Mouse (Mus musculus) limb, embryonic 11.5 days (tissue): ENCODE measurements around the gene Mrpl54. TPM values are rescaled to one million over a fixed set of nuclear protein-coding genes. Genes with fewer than 3 reads are reported as not detected.

Experiments used
- ATAC-seq: fragments of 200-750 bp; cut with Nextera tagmentation; 2 replicates; pipeline ENCODE4 v1.8.0; 2017; ENCODE audit warnings: low read depth; ENCODE audit not compliant: insufficient number of reproducible peaks, low FRiP score, low TSS enrichment
- DNase-seq: peaks from one replicate; pipeline ENCODE4 v3.0.0-alpha.2; 2015; ENCODE audit warnings: low spot score
- H3K27ac ChIP-seq: fragments of 300-500 bp; sonication (generic); replicated peaks from 2 replicates; pipeline ENCODE4 v1.5.1; 2014; ENCODE audit warnings: low read depth, mild to moderate bottlenecking, low read length
- H3K27me3 ChIP-seq: fragments of 300-500 bp; sonication (generic); 2 replicates; pipeline ENCODE4 v1.6.1; 2014; ENCODE audit warnings: mild to moderate bottlenecking, low read length, mixed read lengths; ENCODE audit not compliant: control insufficient read depth, insufficient read depth
- H3K36me3 ChIP-seq: fragments of 300-500 bp; sonication (generic); 2 replicates; pipeline ENCODE4 v1.6.1; 2014; ENCODE audit warnings: mild to moderate bottlenecking, low read length, moderate library complexity, mixed read lengths; ENCODE audit not compliant: control insufficient read depth, insufficient read depth
- H3K4me1 ChIP-seq: fragments of 300-500 bp; sonication (generic); 2 replicates; pipeline ENCODE4 v1.6.1; 2014; ENCODE audit warnings: low read length, mixed read lengths; ENCODE audit not compliant: control insufficient read depth, insufficient read depth
- H3K4me2 ChIP-seq: fragments of 300-500 bp; sonication (generic); 2 replicates; pipeline ENCODE4 v1.6.1; 2014; ENCODE audit warnings: low read depth, mild to moderate bottlenecking, moderate library complexity; ENCODE audit not compliant: severe bottlenecking
- H3K4me3 ChIP-seq: fragments of 300-500 bp; sonication (generic); 2 replicates; pipeline ENCODE4 v1.5.1; 2014; ENCODE audit warnings: low read depth, low read length
- H3K9ac ChIP-seq: fragments of 300-500 bp; sonication (generic); 2 replicates; pipeline ENCODE4 v1.6.1; 2014; ENCODE audit warnings: mild to moderate bottlenecking, low read length
- H3K9me3 ChIP-seq: fragments of 300-500 bp; sonication (generic); 2 replicates; pipeline ENCODE4 v1.6.1; 2016; ENCODE audit warnings: low read length; ENCODE audit not compliant: control insufficient read depth
- WGBS: fragments of 180-500 bp; shearing (Covaris S2); extraction: QIAGEN DNeasy Blood & Tissue Kit; methylation state at CpG from one replicate; pipeline ENCODE4 v1.1.7; 2014; 5-methylcytosine and 5-hydroxymethylcytosine counted together
- polyA plus RNA-seq: library from polyadenylated mRNA; unstranded; fragments of >200 nt; fragmentation: Nextera tagmentation; extraction: Ambion mirVana; gene quantifications from 2 replicates; pipeline ENCODE4 v1.2.1, GENCODE M21; 2014

Mrpl54 gene
- polyA plus RNA-seq, 1 experiment from 2014 or later = 217 TPM

DNA sequence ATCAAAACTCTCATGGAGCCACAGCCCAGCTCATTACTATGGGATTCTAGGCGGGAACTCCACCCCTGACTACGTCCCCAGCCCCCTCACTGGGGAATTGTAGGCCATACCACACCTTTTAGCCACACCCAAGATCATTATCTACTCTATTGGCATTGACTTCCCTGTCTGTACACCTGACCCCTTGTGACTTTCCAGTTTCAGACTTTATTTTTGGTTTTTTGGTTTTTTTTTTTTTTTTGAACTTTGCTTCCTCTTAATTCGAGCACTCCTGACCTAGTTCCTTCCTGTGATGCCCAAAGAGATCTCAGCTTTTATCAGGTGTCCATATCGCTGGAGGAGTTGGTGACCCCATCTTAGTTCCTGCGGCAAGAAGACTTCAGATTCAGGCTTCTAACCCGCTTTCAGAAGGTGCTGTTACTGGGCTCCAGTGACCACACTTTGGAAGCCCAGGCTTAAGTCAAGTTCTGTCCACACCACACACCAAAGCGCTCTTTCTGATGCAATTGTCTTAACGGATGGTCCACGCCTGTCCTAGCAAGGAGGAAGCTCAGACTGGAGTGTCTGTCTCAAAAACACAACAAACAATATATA, 24.9 kb upstream of the Mrpl54 start, which contains the start of gene Tjp3:
Gene Tjp3, minus strand, starts transcription at position 71 of the 594 bp plus-strand sequence.
- ATAC-seq = no peak
- no peaks in the 10 kb centered on the region for H3K9me3 ChIP-seq
- no peak within 1 kb of the TSS for H3K9ac ChIP-seq
- H3K4me1 ChIP-seq = peaks cover 20% of the 10 kb centered on the region
- no peak within 1 kb of the TSS for H3K27ac ChIP-seq
- H3K4me2 ChIP-seq = peak within 1 kb of the TSS; percentile 94; the same call in 1 of the 2 replicates
- peaks cover 19% of the 10 kb centered on the region for H3K27me3 ChIP-seq
- peaks cover 4% of the 10 kb centered on the region; the same call in 1 of the 2 replicates for H3K36me3 ChIP-seq
- H3K4me3 ChIP-seq = no peak within 1 kb of the TSS; the same call in 1 of the 2 replicates
- WGBS = 73% methylated on average over 9 of the region's 9 CpGs
- DNase-seq = no peak

DNA sequence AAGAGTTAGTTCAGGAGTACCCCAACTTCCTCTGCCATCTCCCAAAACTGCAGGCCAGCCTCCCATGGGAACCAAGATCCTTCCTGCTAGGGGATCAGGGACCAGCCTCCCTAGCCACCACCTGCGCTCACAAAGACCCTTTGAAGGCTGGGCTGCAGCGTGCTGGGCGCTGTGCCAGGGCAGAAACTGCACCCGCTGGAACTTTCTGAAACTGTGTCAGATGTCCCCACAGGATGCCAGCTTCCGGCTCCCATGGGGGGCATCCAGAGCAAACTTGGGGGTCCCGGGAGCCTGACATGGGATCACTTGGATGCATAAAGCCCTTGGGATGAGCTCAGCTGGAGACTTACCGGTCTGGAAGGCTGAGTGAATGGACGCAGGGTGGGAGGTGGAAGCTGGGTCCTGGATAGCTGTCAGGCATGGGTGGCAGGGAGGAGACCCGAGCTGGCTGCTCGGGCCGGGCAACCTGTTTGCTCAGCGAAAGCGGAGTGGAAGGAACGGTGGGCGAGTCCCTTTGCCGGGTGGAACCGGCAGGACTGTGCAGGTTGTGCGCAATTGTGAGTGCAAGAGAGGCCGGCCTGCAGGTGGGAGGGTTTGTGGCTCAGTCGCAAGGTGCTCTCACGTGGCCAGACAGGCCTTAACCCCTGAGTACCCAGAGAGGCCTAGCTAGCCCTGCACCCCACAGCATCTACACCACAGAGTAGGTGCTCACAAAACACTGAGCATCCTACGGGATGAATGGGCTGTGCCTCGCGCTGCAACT, 24.1 kb upstream of the Mrpl54 start:
- DNase-seq = no peak
- Histone ChIP-seq H3K4me3 (no peak overlapping the region), H3K36me3 (peaks cover 2% of the 10 kb centered on the region; the same call in 1 of the 2 replicates), H3K4me2 (no peak overlapping the region), H3K9ac (no peak overlapping the region), H3K4me1 (peaks cover 20% of the 10 kb centered on the region), H3K27me3 (peaks cover 19% of the 10 kb centered on the region), H3K27ac (no peak overlapping the region), H3K9me3 (no peaks in the 10 kb centered on the region)
- no peak for ATAC-seq
- WGBS = 17% methylated on average over 24 of the region's 24 CpGs

DNA sequence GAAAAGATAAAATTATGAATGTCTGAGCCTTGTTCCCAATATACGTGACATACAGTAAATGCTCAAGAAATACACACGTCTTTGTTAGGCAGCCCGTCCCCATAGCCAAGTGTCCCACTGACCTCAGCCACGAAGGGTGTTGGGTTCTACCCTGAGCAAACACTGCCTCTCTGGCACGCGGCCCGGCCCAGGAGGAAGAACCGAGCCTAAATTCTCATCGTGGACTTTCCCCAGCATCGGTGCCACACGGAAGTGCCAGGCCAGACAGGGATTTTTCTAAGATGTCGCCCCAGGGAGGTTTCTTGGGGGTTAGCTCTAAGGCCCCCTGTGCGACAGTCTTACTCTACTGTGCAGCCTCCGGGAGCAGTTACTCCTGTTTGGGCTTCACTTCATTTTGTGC, 23.1 kb upstream of the Mrpl54 start:
- H3K27me3 ChIP-seq = peaks cover 28% of the 10 kb centered on the region
- 61% methylated on average over 14 of the region's 14 CpGs for WGBS
- DNase-seq = no peak
- no peak overlapping the region for H3K4me2 ChIP-seq
- peaks cover 25% of the 10 kb centered on the region for H3K4me1 ChIP-seq
- no peaks in the 10 kb centered on the region for H3K9me3 ChIP-seq
- H3K27ac ChIP-seq = no peak overlapping the region
- no peak overlapping the region for H3K4me3 ChIP-seq
- no peak for ATAC-seq
- no peaks in the 10 kb centered on the region for H3K36me3 ChIP-seq
- H3K9ac ChIP-seq = no peak overlapping the region

DNA sequence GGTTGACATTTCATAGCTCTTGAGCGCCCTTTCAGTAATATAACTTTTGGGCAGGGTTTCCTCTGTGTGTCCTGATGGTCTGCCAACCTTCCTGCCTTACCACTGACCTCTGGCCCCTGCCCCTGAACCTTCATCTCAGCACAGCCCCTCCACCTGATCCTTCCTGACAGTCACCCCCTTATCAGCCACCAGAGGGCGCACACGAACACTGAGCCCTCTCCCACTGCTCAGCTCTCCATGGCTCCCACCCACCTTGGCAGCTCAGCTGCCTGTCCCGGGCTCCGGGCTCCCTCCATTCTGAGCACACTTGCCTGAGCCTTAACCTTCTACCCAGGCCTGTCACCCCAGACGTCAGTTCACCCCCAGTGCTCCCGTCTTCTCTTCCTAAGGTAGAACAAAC, 22.5 kb upstream of the Mrpl54 start:
- H3K9ac ChIP-seq = no peak overlapping the region
- no peaks in the 10 kb centered on the region for H3K9me3 ChIP-seq
- DNase-seq (peak; percentile 79), ATAC-seq (no peak)
- H3K4me2 ChIP-seq = no peak overlapping the region
- H3K4me1 ChIP-seq = peaks cover 21% of the 10 kb centered on the region
- 5% methylated on average over 7 of the region's 7 CpGs for WGBS
- H3K36me3 ChIP-seq = no peaks in the 10 kb centered on the region
- peaks cover 33% of the 10 kb centered on the region for H3K27me3 ChIP-seq
- no peak overlapping the region for H3K4me3 ChIP-seq
- no peak overlapping the region for H3K27ac ChIP-seq

DNA sequence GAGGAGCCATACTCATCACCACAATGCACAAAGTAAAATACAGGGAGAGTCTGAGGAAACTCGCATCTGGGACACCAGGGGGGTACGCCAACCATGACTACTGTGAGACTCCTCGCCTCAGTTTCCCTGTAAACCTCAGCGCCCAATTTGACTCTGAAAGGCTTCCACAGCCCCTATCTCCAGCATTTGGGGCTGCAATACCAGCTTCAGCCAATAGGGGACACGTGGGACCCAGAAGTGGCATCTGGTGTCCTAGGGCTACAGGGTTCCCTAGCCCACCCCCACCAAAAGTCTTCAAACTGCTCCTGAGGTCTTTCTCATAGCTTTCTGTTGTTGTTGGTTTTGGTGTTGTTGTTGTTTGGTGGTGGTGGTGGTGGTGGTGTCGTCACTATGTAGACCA, 21.9 kb upstream of the Mrpl54 start:
- DNase-seq (peak; percentile 66), ATAC-seq (no peak)
- Histone ChIP-seq H3K9ac (no peak overlapping the region), H3K9me3 (no peaks in the 10 kb centered on the region), H3K4me3 (no peak overlapping the region), H3K4me1 (peaks cover 14% of the 10 kb centered on the region), H3K4me2 (no peak overlapping the region), H3K27me3 (peaks cover 40% of the 10 kb centered on the region), H3K36me3 (no peaks in the 10 kb centered on the region), H3K27ac (no peak overlapping the region)
- 31% methylated on average over 6 of the region's 6 CpGs for WGBS

DNA sequence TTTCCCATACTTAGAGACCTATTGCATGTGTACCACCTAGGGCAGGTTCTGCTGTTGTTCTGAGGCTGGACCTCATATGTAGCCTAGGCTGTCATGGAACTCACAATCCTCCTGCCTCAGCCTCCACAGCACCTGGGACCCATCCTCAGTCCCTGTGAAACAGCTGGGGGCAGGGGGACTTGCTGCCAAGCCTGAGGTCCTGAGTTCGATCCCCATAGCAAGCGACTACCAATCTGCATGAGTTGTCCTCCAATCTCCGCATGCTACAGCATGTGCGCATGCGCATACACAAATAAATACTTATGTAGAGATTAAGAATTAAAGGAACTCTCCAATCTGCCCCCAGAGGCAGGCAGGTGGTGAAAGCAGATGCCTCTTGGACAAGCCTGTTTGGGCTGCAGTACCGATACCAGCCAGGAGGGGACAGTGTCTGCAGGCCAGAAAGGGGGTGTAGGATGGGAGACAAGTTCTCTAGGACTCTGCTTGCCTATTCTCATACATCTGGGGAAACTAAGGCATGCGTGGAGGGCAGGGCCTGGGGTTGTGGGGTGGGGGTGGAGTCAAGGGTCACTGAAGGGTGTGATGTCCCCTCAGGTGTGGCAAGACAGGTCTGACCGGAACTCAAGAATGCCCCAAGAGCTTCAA, 20.9 kb upstream of the Mrpl54 start:
- Histone ChIP-seq H3K36me3 (no peaks in the 10 kb centered on the region), H3K27ac (no peak overlapping the region), H3K27me3 (peaks cover 49% of the 10 kb centered on the region), H3K9me3 (no peaks in the 10 kb centered on the region), H3K4me3 (no peak overlapping the region), H3K4me2 (no peak overlapping the region), H3K9ac (no peak overlapping the region), H3K4me1 (peaks cover 13% of the 10 kb centered on the region)
- DNase-seq (peak; percentile 76), ATAC-seq (no peak)
- WGBS = 58% methylated on average over 8 of the region's 8 CpGs

DNA sequence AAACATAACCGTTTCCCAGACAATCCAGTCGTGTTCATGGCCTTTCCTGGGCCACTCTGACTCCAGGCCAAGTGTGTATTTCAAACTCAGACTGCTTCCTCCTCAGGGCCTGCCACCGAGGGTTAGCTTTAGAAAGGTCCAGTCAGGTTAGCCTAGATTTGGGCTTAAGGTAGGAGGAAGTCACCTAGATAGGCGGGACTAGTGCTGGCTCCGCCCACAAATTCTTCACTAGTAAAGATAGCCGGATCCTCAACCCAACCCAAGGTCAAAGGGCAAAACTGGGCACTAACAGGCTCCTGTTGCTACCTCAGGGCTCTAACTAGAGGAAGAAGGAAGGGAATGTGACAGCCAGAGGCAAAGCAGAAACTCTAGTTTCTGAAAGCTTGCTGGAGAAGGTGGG, 19.9 kb upstream of the Mrpl54 start:
- Histone ChIP-seq H3K4me3 (no peak overlapping the region), H3K9ac (no peak overlapping the region), H3K27me3 (peaks cover 54% of the 10 kb centered on the region), H3K4me2 (no peak overlapping the region), H3K9me3 (no peaks in the 10 kb centered on the region), H3K27ac (no peak overlapping the region), H3K4me1 (peaks cover 13% of the 10 kb centered on the region), H3K36me3 (no peaks in the 10 kb centered on the region)
- 37% methylated on average over 6 of the region's 6 CpGs for WGBS
- no peak for DNase-seq
- ATAC-seq = no peak

DNA sequence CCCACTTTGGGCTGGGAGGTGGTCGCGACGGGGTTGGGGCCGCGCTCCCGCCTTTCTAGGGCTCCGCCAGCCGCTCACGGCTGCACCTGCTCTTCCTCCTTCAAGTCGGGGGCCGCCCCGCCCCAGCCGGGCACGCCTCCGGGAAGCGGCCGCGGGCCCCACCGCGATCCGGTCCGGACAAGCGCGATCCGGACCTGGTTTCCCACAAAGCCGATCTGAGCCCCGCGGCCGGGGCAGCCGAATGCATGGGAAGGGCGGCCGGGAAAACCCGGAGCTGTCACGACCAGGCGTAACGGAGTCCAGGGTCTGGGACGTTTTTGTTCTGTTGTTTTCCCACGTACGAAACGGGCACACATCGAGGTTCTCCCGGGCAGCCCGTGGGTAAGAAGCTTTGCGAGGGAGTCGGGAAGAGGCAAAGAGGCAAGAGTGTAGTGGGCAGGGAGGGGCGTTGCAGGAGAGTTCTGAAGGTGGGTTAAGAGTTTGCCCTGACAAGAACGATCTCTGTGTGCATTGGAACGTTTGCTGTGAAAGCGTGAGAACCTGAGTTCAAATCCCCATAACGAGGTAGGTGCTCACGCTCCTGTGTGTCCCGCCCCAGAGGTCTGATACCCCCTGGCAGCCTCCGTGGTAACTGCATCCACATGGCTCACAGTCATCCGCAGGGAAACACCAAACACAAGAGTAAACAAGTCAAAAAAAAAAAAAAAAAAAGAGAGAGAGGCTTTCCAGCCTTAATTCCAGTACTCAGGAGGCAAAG, 19.1 kb upstream of the Mrpl54 start:
- Histone ChIP-seq H3K27me3 (peaks cover 51% of the 10 kb centered on the region), H3K36me3 (no peaks in the 10 kb centered on the region), H3K4me2 (peak overlapping the region; percentile 67), H3K9me3 (no peaks in the 10 kb centered on the region), H3K4me3 (peak overlapping the region; percentile 32), H3K9ac (peak overlapping the region; percentile 34), H3K4me1 (peaks cover 10% of the 10 kb centered on the region), H3K27ac (no peak overlapping the region)
- ATAC-seq = peak; percentile 66
- peak; percentile 95 for DNase-seq
- WGBS = 2% methylated on average over 53 of the region's 54 CpGs
